Mouse (Mus musculus): ENCODE data around the gene Cyp2j9. TPM values are rescaled to one million over a fixed set of nuclear protein-coding genes. Genes with fewer than 3 reads are reported as not detected.

The Cyp2j9 gene
- total and polyA plus RNA-seq, 3 experiments = not detected

GRCm38 (mm10) chr4:96545976-96546375 lies 45.4 kb downstream of the Cyp2j9 start:
- Histone ChIP-seq H3K36me3 (ENCODE audit: control insufficient read depth in 1 of 2, insufficient read depth in 2 of 2, low read length in 2 of 2) (no peaks in the 10 kb centered on the region), H3K4me1 (ENCODE audit: control insufficient read depth in 1 of 2, insufficient read depth in 2 of 2, low read length in 2 of 2) (no peaks in the 10 kb centered on the region), H3K27ac (ENCODE audit: control insufficient read depth, low read depth, low read length) (no peak overlapping the region), H3K9me3 (replicated peaks; ENCODE audit: insufficient read depth, low read length) (no peaks in the 10 kb centered on the region), H3K27me3 (ENCODE audit: control insufficient read depth in 1 of 2, insufficient read depth in 2 of 2, low read length in 2 of 2) (no peaks in the 10 kb centered on the region), H3K9ac (ENCODE audit: control insufficient read depth, low read depth, low read length, poor library complexity, severe bottlenecking) (no peak overlapping the region), H3K4me3 (ENCODE audit: control insufficient read depth in 1 of 2, insufficient read depth in 1 of 2, low read depth in 2 of 2, low read length in 2 of 2) (no peak overlapping the region), H3K79me2 (ENCODE audit: control insufficient read depth, insufficient read depth, low read length, poor library complexity) (no peaks in the 10 kb centered on the region)
- TF ChIP-seq EP300 (IDR thresholded peaks at IDR 0.05; ENCODE audit: low read depth in 1 of 2, low read length in 2 of 2) (no peak), CTCF (IDR thresholded peaks at IDR 0.05 in 2 of 3, conservative IDR thresholded peaks at IDR 0.05 in 1 of 3; ENCODE audit: control insufficient read depth in 1 of 3, insufficient read depth in 1 of 3, low read depth in 2 of 3, low read length in 3 of 3, poor library complexity in 1 of 3, severe bottlenecking in 1 of 3) (no peak), HCFC1 (IDR thresholded peaks at IDR 0.05; ENCODE audit: low read depth, low read length) (no peak)
- no peak for DNase-seq (ENCODE audit: low read depth, low spot score)

- DNase-seq (ENCODE audit: low read depth, low spot score) = no peak
- H3K9me3 ChIP-seq (replicated peaks; ENCODE audit: insufficient read depth, low read length) = no peaks in the 10 kb centered on the region
- no peak for TF ChIP-seq TBP (IDR thresholded peaks at IDR 0.05; ENCODE audit: low read depth, low read length)
- no peak for TF ChIP-seq BHLHE40 (IDR thresholded peaks at IDR 0.05; ENCODE audit: borderline replicate concordance, low read depth, low read length)
- no peak for TF ChIP-seq GATA1 (IDR thresholded peaks at IDR 0.05; ENCODE audit: low read depth, low read length)
- no peak for TF ChIP-seq SMC3 (IDR thresholded peaks at IDR 0.05; ENCODE audit: low read depth, low read length)
- no peak for TF ChIP-seq RCOR1 (IDR thresholded peaks at IDR 0.05; ENCODE audit: low read depth, low read length)
- TF ChIP-seq POLR2A (IDR thresholded peaks at IDR 0.05; ENCODE audit: control insufficient read depth in 1 of 2, insufficient read depth in 1 of 2, low read depth in 1 of 2, low read length in 2 of 2, poor library complexity in 1 of 2) = no peak
- TF ChIP-seq CTCF (IDR thresholded peaks at IDR 0.05 in 2 of 3, conservative IDR thresholded peaks at IDR 0.05 in 1 of 3; ENCODE audit: control insufficient read depth in 1 of 3, insufficient read depth in 1 of 3, low read depth in 2 of 3, low read length in 3 of 3, poor library complexity in 1 of 3, severe bottlenecking in 1 of 3) = no peak
- TF ChIP-seq ZC3H11A (IDR thresholded peaks at IDR 0.05; ENCODE audit: low read depth, low read length) = no peak
- no peak for TF ChIP-seq KAT2A (conservative IDR thresholded peaks at IDR 0.05; ENCODE audit: low read depth, low read length)
- TF ChIP-seq HCFC1 (IDR thresholded peaks at IDR 0.05; ENCODE audit: low read depth, low read length) = no peak
- TF ChIP-seq POLR2AphosphoS5 (IDR thresholded peaks at IDR 0.05; ENCODE audit: borderline replicate concordance, low read depth, low read length) = no peak
- TF ChIP-seq ZKSCAN1 (IDR thresholded peaks at IDR 0.05; ENCODE audit: low read depth, low read length) = no peak
- TF ChIP-seq E2F4 (IDR thresholded peaks at IDR 0.05; ENCODE audit: borderline replicate concordance, low read depth, low read length) = no peak
- TF ChIP-seq MYB (IDR thresholded peaks at IDR 0.05; ENCODE audit: low read depth, low read length) = no peak
- no peak for TF ChIP-seq USF2 (IDR thresholded peaks at IDR 0.05; ENCODE audit: borderline replicate concordance in 1 of 2, insufficient read depth in 1 of 2, low read depth in 1 of 2, low read length in 2 of 2)
- no peak for TF ChIP-seq ETS1 (IDR thresholded peaks at IDR 0.05; ENCODE audit: low read depth, low read length)
- TF ChIP-seq MYC (IDR thresholded peaks at IDR 0.05; ENCODE audit: low read depth, low read length) = no peak
- no peak for TF ChIP-seq JUND (IDR thresholded peaks at IDR 0.05; ENCODE audit: low read depth, low read length)
- H3K4me1 ChIP-seq (ENCODE audit: control insufficient read depth in 1 of 2, insufficient read depth in 2 of 2, low read length in 2 of 2) = no peaks in the 10 kb centered on the region
- H3K79me2 ChIP-seq (ENCODE audit: control insufficient read depth, insufficient read depth, low read length, poor library complexity) = no peaks in the 10 kb centered on the region
- no peaks in the 10 kb centered on the region for H3K27me3 ChIP-seq (ENCODE audit: control insufficient read depth in 1 of 2, insufficient read depth in 2 of 2, low read length in 2 of 2)
- H3K9ac ChIP-seq (ENCODE audit: control insufficient read depth, low read depth, low read length, poor library complexity, severe bottlenecking) = no peak overlapping the region
- no peak overlapping the region for H3K27ac ChIP-seq (ENCODE audit: control insufficient read depth, low read depth, low read length)
- no peaks in the 10 kb centered on the region for H3K36me3 ChIP-seq (ENCODE audit: control insufficient read depth in 1 of 2, insufficient read depth in 2 of 2, low read length in 2 of 2)
- no peak overlapping the region for H3K4me3 ChIP-seq (ENCODE audit: control insufficient read depth in 1 of 2, insufficient read depth in 1 of 2, low read depth in 2 of 2, low read length in 2 of 2)
These were observed 65.6 kb downstream of the Cyp2j9 start for GRCm38 (mm10) chr4:96525772-96526171.

Measured in MEL (cell line).